Mouse (Mus musculus) cerebellum, adult 11-12 months (tissue): ENCODE results near the gene Tor4a.

Experiments
- DNase-seq: peaks from one replicate; pipeline ENCODE4 v3.0.0; 2022

The Tor4a gene

GRCm38 (mm10) chr2:25196172-25196954, at the start of gene Tor4a:
Gene Tor4a (minus strand): TSS chr2:25196886.
- DNase-seq: no peak

GRCm38 (mm10) chr2:25244144-25244543, 47.5 kb upstream of the Tor4a start:
- no peak for DNase-seq

GRCm38 (mm10) chr2:25243342-25243741, 46.7 kb upstream of the Tor4a start:
- peak; percentile 64 for DNase-seq

GRCm38 (mm10) chr2:25242101-25242506, 45.4 kb upstream of the Tor4a start, which contains the start of the genes Rnf208 and Cysrt1:
Gene Rnf208 (plus strand): TSS chr2:25242255.
Gene Cysrt1 (minus strand): TSS chr2:25242452.
- DNase-seq: peak; percentile 60

- peak; percentile 50 for DNase-seq
Observed at GRCm38 (mm10) chr2:25241438-25241775, 44.7 kb upstream of the Tor4a start.

- DNase-seq: peak; percentile 78
Observed at GRCm38 (mm10) chr2:25240723-25241437, 44.2 kb upstream of the Tor4a start.

- peak; percentile 54 for DNase-seq
Observed at GRCm38 (mm10) chr2:25240310-25240709, 43.6 kb upstream of the Tor4a start.

GRCm38 (mm10) chr2:25239766-25240165, 43.1 kb upstream of the Tor4a start:
- peak; percentile 56 for DNase-seq

DNA sequence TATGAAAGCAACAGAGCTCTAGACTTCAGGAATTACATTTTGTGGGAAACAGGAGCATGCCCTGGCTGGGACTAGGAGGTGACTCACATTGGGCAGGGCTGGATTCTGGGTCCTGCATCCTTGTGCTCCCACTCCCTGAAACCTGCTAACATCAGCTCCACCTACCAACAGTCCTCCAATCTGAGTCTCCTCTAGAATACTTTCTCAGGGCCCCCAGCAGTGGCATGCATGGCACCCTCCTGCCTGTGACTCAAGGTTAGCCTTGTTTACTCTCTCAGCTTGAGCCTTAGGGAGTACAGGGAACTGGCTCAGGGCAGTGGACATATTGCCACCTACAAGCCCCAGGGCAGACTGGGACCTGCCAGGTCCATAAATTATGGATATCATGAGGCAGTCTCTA, 41.4 kb upstream of the Tor4a start:
- no peak for DNase-seq

GRCm38 (mm10) chr2:25237522-25237921, 40.8 kb upstream of the Tor4a start:
- no peak for DNase-seq

DNA sequence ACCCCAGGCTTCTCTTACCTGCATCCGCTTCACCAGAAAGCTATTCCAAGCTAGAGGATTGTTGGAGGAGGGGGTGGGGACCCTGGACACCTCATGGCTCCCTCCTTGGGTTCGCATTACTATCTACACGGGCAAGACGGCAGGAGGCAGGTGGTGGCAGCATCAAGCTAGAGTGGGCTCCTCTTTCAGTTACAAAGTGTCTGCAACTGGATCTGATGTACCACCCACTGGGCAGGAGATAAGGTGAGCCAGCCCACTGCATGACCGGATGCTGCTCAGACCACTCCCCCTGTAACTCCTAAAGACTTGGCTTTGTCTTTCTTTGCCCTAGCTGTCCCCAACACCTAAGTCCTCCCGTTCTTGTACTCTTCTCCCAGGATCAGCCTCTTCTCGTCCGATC, 39.9 kb upstream of the Tor4a start, which contains the start of gene Rnf224:
Gene Rnf224, minus strand, starts transcription at position 174 of the 400 bp plus-strand sequence.
- no peak for DNase-seq

GRCm38 (mm10) chr2:25234551-25235220, 38.0 kb upstream of the Tor4a start:
- DNase-seq: no peak

GRCm38 (mm10) chr2:25234050-25234449, 37.4 kb upstream of the Tor4a start, which contains the start of gene Slc34a3:
Gene Slc34a3 (minus strand): TSS chr2:25234364.
- no peak for DNase-seq

- DNase-seq: no peak
Observed at GRCm38 (mm10) chr2:25233421-25233820, 36.7 kb upstream of the Tor4a start.

GRCm38 (mm10) chr2:25231038-25231437, 34.4 kb upstream of the Tor4a start:
- DNase-seq: no peak

- no peak for DNase-seq
Observed at GRCm38 (mm10) chr2:25230581-25230980, 33.9 kb upstream of the Tor4a start.

DNA sequence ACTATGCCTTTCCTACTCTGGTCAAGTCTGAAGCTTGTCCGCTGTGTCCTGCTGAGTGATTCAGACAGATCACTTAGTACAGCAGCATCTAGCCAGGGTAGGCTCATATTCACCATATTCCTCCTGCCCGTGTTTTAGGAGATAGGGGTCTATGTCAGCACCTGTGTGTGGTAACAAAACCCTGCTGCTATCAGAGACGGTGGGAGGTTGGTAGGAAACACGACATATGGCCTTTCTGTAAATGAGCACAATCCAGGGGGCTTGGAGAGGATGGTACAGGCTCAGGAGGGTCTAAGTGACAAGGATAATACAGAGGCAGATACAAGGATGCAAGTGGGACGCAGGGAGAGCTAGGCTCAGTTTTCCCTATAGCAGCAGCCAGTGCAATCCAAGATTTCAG, 32.9 kb upstream of the Tor4a start:
- DNase-seq: no peak

GRCm38 (mm10) chr2:25228995-25229530, 32.4 kb upstream of the Tor4a start:
- peak; percentile 63 for DNase-seq

DNA sequence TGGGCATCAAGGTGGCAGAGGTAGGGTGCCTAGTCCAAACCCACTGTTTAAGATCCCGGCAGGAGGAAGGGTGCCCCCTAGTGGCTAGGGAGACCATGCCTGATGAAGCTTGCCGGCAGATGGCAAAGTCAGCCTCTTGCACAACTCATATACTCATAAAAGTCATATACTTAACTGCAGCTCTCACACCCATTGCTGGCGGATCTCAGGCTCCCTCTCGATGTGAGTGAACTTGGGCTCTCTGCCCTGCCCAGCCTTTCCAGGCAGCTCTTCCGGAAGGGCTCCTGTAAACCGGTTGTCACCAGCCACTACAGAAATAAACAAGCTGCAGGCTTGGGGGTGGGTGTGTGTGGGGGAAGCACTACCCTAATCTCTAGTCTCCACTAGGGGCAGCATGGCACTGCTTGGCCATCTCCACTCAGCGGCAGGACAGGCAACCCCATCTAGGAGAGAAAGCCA, 31.8 kb upstream of the Tor4a start:
- DNase-seq: peak; percentile 91

GRCm38 (mm10) chr2:25227406-25227805, 30.7 kb upstream of the Tor4a start:
- DNase-seq: peak; percentile 29

DNA sequence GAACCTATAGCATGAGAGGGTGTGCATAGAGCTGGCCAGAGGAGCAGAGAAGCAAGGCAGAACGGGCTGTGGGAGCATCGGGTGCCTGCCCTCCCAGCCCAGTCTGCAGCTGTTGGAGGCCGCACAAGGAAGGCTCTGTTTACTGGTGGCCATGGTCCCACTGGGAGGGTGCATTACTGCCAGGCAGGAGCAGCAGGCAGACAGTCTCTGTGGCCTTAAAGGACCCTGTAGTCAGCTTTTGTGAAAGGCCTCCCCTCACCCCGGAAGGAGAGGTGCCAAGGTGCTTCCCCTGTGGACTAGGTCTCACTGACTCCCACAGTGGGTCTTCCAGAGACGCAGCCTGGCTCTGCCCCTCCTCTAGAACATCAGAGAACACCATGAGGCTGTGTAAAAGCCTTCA, 30.2 kb upstream of the Tor4a start:
- peak; percentile 70 for DNase-seq

DNA sequence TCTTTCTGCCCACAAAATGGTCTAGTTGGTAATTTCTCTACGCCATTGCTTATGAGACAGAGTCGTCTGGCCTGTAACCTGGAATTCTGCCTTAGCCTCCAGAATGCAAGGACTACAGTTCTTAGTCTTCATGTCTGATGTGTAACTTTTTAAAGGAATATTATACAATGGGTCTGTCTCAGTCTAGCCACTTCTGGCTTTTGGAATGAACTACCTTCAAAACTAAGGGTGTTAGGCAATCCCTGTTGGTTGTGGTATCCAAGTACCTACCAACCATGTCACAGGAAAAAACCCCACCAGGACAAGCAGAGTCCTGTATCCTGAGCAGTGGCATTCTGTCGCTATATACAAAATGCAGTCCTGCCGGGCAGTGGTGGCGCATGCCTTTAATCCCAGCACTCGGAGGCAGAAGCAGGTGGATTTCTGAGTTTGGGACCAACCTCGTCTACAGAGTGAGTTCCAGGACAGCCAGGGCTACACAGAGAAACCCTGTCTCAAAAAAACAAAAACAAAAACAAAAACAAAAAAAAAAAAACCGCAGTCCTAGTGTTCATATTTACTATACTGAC, 29.2 kb upstream of the Tor4a start:
- DNase-seq: peak; percentile 30
